Mouse (Mus musculus) heart, embryonic 14.5 days (tissue): ENCODE data around the gene Fam126a. TPM values are rescaled to one million over a fixed set of nuclear protein-coding genes. Genes with fewer than 3 reads are reported as not detected.

Experiments
- ATAC-seq: fragments of 200-750 bp; cut with Nextera tagmentation; 2 replicates; pipeline ENCODE4 v1.8.0; 2017; ENCODE audit warnings: low read depth, moderate TSS enrichment; ENCODE audit not compliant: insufficient number of reproducible peaks, insufficient read depth, low FRiP score
- H3K27ac ChIP-seq, 2 experiments: fragments of 200-500 bp in 1 of 2; fragments of 300-500 bp in 1 of 2; sonication (generic) in 1 of 2; replicated peaks in 1 of 2; 2 replicates each; pipeline ENCODE4 v1.5.1; 2012 to 2014; ENCODE audit warnings: low read depth in 2 of 2, low read length in 2 of 2, control low read depth in 1 of 2, mild to moderate bottlenecking in 1 of 2, mixed read lengths in 1 of 2; ENCODE audit not compliant: control insufficient read depth in 1 of 2, insufficient read depth in 1 of 2
- H3K27me3 ChIP-seq: fragments of 300-500 bp; sonication (generic); 2 replicates; pipeline ENCODE4 v1.6.1; 2014; ENCODE audit warnings: mild to moderate bottlenecking, low read length, control low read depth; ENCODE audit not compliant: control insufficient read depth, insufficient read depth
- H3K36me3 ChIP-seq: fragments of 300-500 bp; sonication (generic); 2 replicates; pipeline ENCODE4 v1.6.1; 2014; ENCODE audit warnings: mild to moderate bottlenecking, control low read depth, low read length, mixed read lengths; ENCODE audit not compliant: control insufficient read depth, insufficient read depth
- H3K4me1 ChIP-seq, 2 experiments: fragments of 200-500 bp in 1 of 2; fragments of 300-500 bp in 1 of 2; sonication (generic) in 1 of 2; 2 replicates each; pipeline ENCODE4 v1.6.1; 2012 to 2014; ENCODE audit warnings: low read length in 2 of 2, control low read depth in 1 of 2, mixed read lengths in 1 of 2; ENCODE audit not compliant: control insufficient read depth in 2 of 2, insufficient read depth in 2 of 2
- H3K4me2 ChIP-seq: fragments of 300-500 bp; sonication (generic); 2 replicates; pipeline ENCODE4 v1.6.1; 2014; ENCODE audit warnings: mild to moderate bottlenecking, low read length
- H3K4me3 ChIP-seq, 2 experiments: fragments of 200-500 bp in 1 of 2; fragments of 300-500 bp in 1 of 2; sonication (generic) in 1 of 2; 2 replicates each; pipeline ENCODE4 v1.5.1; 2012 to 2014; ENCODE audit warnings: low read length in 2 of 2, mild to moderate bottlenecking in 2 of 2, control low read depth in 1 of 2, low read depth in 1 of 2, moderate library complexity in 1 of 2; ENCODE audit not compliant: control insufficient read depth in 1 of 2, insufficient read depth in 1 of 2
- H3K9ac ChIP-seq: fragments of 300-500 bp; sonication (generic); 2 replicates; pipeline ENCODE4 v1.6.1; 2014; ENCODE audit warnings: mild to moderate bottlenecking, low read length
- H3K9me3 ChIP-seq: fragments of 300-500 bp; sonication (generic); 2 replicates; pipeline ENCODE4 v1.6.1; 2016; ENCODE audit warnings: low read length, control low read depth; ENCODE audit not compliant: control insufficient read depth
- WGBS: fragments of 180-500 bp; shearing (Covaris S2); extraction: QIAGEN DNeasy Blood & Tissue Kit; methylation state at CpG from one replicate; pipeline ENCODE4 v1.1.7; 2014; 5-methylcytosine and 5-hydroxymethylcytosine counted together
- polyA plus RNA-seq: library from polyadenylated mRNA; unstranded; fragments of >200 nt; fragmentation: Nextera tagmentation; extraction: Ambion mirVana; gene quantifications from 2 replicates; pipeline ENCODE4 v1.2.1, GENCODE M21; 2014

The Fam126a gene
- polyA plus RNA-seq, 1 experiment from 2014 or later = 45.4 TPM

DNA sequence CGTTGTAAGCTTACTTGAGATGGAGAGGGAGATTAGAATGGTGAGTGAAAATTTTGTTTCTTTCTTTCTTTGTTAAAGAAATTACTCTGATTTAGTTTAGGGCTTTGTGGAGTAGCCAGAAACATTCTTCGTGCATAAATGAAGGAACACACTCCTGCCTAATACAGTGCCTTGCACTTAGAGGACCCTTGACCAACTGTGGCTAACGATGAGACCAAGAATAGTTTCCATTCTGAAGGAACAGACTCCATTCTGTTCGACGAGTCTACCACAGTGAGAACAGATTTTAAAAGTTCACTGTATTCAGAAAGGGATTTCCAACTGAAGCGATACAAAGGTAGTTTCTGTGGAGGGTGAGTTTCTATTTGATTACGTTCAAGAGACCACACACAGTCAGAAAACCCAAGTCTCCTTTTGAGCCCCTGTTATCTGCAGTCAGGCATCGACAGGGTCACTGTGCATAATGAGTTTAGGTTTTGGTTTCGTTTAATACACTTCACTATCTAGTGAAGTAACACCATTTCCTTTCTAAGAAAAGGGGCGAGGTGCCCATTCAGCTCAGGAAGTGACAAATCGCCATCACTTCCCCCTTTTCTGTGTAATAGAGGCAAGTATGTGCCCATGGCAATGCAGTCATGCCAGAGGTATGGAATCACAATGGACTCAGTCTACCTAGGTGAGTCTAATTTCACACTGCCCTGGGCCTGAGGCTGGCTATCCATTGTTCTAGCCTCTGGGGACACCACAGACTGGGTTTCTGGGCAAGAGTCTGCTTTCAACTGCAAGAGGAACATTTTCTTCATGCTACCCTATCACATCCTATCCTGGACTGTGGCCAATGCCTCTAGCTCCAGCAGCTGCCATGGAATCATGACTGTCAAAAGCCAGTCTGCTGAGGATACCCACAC is 136.4 kb downstream of the Fam126a start:
- WGBS = 67% methylated on average over 11 of the region's 11 CpGs
- no peaks in the 10 kb centered on the region for H3K9me3 ChIP-seq
- H3K27ac ChIP-seq = no peak overlapping the region
- no peak overlapping the region for H3K4me3 ChIP-seq
- H3K27me3 ChIP-seq = no peaks in the 10 kb centered on the region
- no peaks in the 10 kb centered on the region; a peak in 1 of 4 replicates for H3K4me1 ChIP-seq
- no peak overlapping the region for H3K9ac ChIP-seq
- ATAC-seq = no peak
- no peak overlapping the region for H3K4me2 ChIP-seq
- no peaks in the 10 kb centered on the region for H3K36me3 ChIP-seq

DNA sequence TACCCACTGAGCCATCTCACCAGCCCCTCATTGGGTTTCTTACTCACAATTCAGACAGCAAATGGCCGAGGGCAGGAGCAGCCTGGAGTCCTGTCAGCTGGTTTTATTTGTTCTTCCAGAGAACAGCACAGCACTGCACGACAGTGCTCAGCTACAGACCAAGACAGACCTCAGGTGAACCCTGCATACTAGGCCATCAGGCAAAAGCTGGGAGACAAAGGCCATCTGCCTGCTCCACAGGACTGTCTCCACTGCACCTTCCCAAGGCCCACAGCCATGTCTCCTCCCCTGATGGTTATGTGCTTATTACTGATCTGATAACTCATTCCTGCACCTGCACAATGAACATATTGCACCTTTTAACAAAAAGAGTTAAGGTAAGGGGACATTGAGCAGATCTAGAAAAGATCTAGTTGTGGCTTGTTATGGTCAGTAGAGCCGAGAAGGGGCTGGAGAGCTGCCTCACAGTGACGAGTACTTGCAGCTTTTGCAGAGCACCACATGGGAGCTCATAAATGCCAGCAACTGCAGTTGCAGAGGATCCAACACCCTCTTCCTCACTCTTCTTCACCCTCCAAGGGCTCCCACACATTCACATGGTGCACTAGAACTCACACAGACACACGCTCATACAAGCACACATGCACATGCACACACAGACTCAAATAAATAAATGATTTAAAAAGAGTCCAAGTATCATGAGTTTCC is 137.2 kb downstream of the Fam126a start:
- H3K36me3 ChIP-seq = no peaks in the 10 kb centered on the region
- WGBS = 84% methylated on average over 5 of the region's 5 CpGs
- no peak for ATAC-seq
- no peaks in the 10 kb centered on the region for H3K9me3 ChIP-seq
- no peak overlapping the region for H3K4me3 ChIP-seq
- no peak overlapping the region for H3K9ac ChIP-seq
- H3K27me3 ChIP-seq = no peaks in the 10 kb centered on the region
- H3K27ac ChIP-seq = no peak overlapping the region
- no peaks in the 10 kb centered on the region; a peak in 1 of 4 replicates for H3K4me1 ChIP-seq
- no peak overlapping the region for H3K4me2 ChIP-seq

GRCm38 (mm10) chr5:23890734-23891133 is 139.8 kb downstream of the Fam126a start:
- Histone ChIP-seq H3K4me3 (no peak overlapping the region), H3K36me3 (no peaks in the 10 kb centered on the region), H3K27ac (no peak overlapping the region), H3K27me3 (no peaks in the 10 kb centered on the region), H3K4me2 (no peak overlapping the region), H3K4me1 (no peaks in the 10 kb centered on the region; a peak in 1 of 4 replicates), H3K9me3 (no peaks in the 10 kb centered on the region), H3K9ac (no peak overlapping the region)
- 35% methylated on average over 10 of the region's 10 CpGs for WGBS
- no peak for ATAC-seq

- H3K4me3 ChIP-seq = no peak overlapping the region
- no peak for ATAC-seq
- H3K27me3 ChIP-seq = no peaks in the 10 kb centered on the region
- WGBS = 73% methylated on average over 4 of the region's 4 CpGs
- no peak overlapping the region for H3K27ac ChIP-seq
- H3K4me2 ChIP-seq = no peak overlapping the region
- H3K36me3 ChIP-seq = no peaks in the 10 kb centered on the region
- H3K9ac ChIP-seq = no peak overlapping the region
- H3K9me3 ChIP-seq = no peaks in the 10 kb centered on the region
- no peaks in the 10 kb centered on the region; a peak in 2 of 4 replicates for H3K4me1 ChIP-seq
Measured at GRCm38 (mm10) chr5:23889461-23889860, 141.0 kb downstream of the Fam126a start.

- Histone ChIP-seq H3K4me2 (no peak overlapping the region), H3K4me3 (no peak overlapping the region), H3K9ac (no peak overlapping the region), H3K9me3 (no peaks in the 10 kb centered on the region), H3K27me3 (no peaks in the 10 kb centered on the region), H3K27ac (0 out of 4 replicates have a peak overlapping the region, but pooled peaks have one; percentile 2 to 59), H3K36me3 (no peaks in the 10 kb centered on the region), H3K4me1 (no peaks in the 10 kb centered on the region; a peak in 2 of 4 replicates)
- ATAC-seq = no peak
- 51% methylated on average over 3 of the region's 3 CpGs for WGBS
Measured at GRCm38 (mm10) chr5:23887111-23887510, 143.4 kb downstream of the Fam126a start.

GRCm38 (mm10) chr5:23874457-23874856 is 156.0 kb downstream of the Fam126a start:
- Histone ChIP-seq H3K36me3 (no peaks in the 10 kb centered on the region), H3K4me1 (peaks cover 25 to 26% of the 10 kb centered on the region in 2 experiments), H3K4me2 (peak overlapping the region; percentile 56), H3K4me3 (peak overlapping the region in 1 of 2 experiments; percentile 2; a peak in 2 of 4 replicates), H3K27ac (peak overlapping the region; percentile 60 to 85), H3K9me3 (no peaks in the 10 kb centered on the region), H3K27me3 (no peaks in the 10 kb centered on the region), H3K9ac (peak overlapping the region; percentile 48)
- peak; percentile 75; the same call in 1 of the 2 replicates for ATAC-seq
- 19% methylated on average over 5 of the region's 5 CpGs for WGBS

GRCm38 (mm10) chr5:23872586-23872985 is 157.9 kb downstream of the Fam126a start:
- H3K4me3 ChIP-seq = no peak overlapping the region
- peaks cover 25 to 26% of the 10 kb centered on the region in 2 experiments for H3K4me1 ChIP-seq
- no peak overlapping the region for H3K27ac ChIP-seq
- no peaks in the 10 kb centered on the region for H3K36me3 ChIP-seq
- H3K27me3 ChIP-seq = no peaks in the 10 kb centered on the region
- H3K4me2 ChIP-seq = no peak overlapping the region
- H3K9me3 ChIP-seq = no peaks in the 10 kb centered on the region
- 55% methylated on average over 6 of the region's 6 CpGs for whole genome bisulfite sequencing
- H3K9ac ChIP-seq = no peak overlapping the region
- ATAC-seq = no peak
